Mouse (Mus musculus): ENCODE measurements around the gene Cfb.
"Not testable (repeated sequence)": the region's sequence is repeated elsewhere in the genome, so short reads cannot be mapped to it uniquely, and the experiment has no call there.

Cfb gene

DNA sequence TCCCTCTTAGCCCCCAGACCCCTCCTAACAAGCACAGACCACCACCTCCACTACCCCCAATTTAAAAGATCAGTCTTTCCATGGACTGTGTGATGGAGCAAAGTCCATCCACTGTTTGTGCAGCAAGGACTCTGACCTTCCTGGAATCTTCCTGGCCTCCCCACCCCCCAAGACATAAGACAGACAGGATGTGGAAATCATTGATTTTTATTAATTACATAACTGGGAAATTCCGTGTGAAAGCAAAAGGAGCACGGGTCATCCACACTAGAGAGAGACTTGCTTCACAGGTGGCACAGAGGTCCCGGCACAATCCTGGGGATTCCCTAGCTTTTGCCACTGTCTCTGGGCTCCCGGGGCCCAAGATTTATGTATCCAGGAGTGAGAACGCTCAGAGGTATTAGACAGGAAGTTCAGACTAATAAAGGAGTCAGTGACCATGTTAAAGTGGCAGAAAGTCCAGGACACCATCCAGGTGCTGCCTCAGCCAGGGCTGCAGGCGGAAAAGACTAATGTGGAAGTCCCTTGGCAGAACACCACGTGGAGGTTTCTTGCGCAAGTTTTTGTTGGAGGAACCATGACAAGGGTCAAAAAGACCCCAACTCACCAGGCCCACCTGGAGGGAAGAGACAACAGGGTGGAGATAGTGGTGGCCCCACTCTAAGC is at the start of gene Cfb:
Cfb (minus strand) TSS at position 103 of the 666 bp plus-strand sequence.
- DNase-seq (ENCODE audit: low read depth, low spot score): no peak

- DNase-seq (ENCODE audit: low read depth, low spot score): peak; percentile 33
These were observed 49.6 kb upstream of the Cfb start for GRCm38 (mm10) chr17:34911945-34912351.

GRCm38 (mm10) chr17:34910982-34911381 is 48.7 kb upstream of the Cfb start:
- DNase-seq (ENCODE audit: low read depth, low spot score): no peak

DNA sequence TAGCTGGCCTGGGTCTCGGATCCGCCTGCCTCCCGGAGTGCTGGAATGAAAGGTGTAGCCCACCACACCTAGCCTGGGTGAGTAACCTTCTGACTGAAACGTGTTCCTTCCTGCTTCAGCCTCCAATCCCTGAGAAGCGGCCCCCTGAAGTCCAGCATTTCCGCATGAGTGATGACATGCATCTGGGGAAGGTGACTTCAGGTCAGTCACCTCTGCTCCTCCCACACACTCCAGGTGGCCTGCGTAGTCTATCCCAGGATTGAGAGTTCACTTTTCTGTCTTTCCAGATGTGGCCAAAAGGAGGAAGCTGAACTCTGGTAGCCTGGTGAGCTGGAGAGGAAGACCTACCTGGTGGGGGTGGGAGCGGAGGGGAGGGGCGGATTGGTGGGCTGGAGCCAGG is 40.6 kb upstream of the Cfb start:
- DNase-seq (ENCODE audit: low read depth, low spot score): no peak

- not testable (repeated sequence) for DNase-seq (ENCODE audit: low read depth, low spot score)
These were observed 39.6 kb upstream of the Cfb start for GRCm38 (mm10) chr17:34901948-34902347.

DNA sequence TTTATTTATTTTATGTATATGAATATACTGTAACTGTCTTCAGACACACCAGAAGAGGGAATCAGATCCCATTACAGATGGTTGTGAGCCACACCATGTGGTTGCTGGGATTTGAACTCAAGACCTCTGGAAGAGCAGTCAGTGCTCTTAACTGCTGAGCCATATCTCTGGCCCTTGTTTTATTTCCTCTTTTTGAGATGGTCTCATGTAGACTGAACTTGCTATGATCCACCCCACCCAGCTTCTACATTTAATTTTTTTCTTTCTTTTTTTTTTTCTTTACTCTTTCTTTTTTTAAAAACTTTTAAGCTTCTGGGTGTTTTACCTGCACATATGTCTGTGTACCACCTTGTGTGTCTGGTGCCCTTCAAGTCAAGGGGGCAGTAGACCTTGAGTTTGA is 38.5 kb upstream of the Cfb start:
- not testable (repeated sequence) for DNase-seq (ENCODE audit: low read depth, low spot score)

DNA sequence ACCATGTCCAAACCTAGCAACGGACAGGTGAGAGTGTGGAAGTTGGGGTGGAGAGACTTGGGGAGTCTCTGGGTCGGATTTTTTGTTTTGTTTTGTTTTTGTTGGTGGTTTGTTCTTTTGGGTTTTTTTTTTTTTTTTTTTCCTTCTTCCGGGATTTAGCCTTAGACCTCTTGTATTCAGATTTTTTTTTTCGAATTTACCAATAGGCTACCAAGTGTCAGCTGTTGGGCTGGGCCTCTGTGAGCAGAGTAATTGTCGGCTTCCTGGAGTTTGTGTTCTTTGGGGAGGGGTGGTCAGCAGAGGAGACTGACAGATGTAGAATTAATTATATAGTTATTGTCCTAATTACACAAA is 37.5 kb upstream of the Cfb start:
- no peak for DNase-seq (ENCODE audit: low read depth, low spot score)

DNA sequence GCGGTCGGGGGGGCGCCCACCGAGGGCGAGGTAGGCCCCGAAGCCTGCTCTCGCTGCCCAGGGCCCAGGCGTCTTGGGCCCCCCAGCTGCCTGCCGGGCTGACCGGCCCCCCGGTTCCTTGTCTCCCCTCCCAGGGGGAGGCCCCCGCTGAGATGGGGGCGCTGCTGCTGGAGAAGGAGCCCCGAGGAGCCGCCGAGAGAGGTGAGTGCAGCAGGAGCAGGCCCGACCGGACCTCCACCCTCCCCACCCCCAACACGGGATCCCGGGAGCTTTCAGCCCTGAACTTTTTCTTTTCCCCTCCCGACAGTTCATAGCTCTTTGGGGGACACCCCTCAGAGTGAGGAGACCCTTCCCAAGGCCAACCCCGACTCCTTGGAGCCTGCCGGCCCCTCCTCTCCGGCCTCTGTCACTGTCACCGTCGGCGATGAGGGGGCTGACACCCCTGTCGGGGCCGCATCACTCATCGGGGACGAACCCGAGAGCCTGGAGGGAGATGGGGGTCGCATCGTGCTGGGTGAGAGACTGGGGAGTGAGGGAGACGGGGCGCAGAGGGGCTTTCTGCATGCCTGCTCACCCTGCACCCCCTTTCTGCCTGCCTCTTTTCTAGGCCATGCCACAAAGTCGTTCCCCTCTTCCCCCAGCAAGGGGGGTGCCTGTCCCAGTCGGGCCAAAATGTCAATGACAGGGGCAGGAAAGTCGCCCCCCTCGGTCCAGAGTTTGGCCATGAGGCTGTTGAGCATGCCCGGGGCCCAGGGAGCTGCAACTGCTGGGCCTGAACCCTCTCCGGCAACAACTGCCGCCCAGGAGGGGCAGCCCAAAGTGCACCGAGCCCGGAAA is 37.0 kb upstream of the Cfb start:
- no peak for DNase-seq (ENCODE audit: low read depth, low spot score)

DNA sequence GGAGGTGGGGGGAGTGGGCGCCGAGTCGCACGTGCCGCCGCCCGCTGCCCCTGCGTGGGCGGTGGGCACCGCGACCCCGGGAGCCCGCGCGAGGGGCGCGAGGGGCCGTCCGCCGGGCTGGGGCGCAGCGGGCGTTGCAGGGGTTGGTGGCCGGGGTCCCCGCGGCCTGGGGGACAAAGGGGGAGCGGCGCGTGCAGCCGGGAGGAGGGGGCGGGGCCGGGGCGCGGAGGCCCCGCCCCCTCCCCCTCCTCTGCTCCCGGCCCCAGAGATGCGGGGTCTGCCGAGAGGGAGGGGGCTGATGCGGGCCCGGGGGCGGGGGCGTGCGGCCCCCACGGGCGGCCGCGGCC is 36.4 kb upstream of the Cfb start:
- DNase-seq (ENCODE audit: low read depth, low spot score): no peak

- DNase-seq (ENCODE audit: low read depth, low spot score): peak; percentile 48
These were observed 35.9 kb upstream of the Cfb start, which contains the start of the genes C2 and Ehmt2 for GRCm38 (mm10) chr17:34898160-34898586. Gene C2, minus strand, starts transcription at chr17:34898265. Gene Ehmt2, plus strand, starts transcription at chr17:34898469.

GRCm38 (mm10) chr17:34897373-34898159 is 35.2 kb upstream of the Cfb start:
- peak; percentile 81 for DNase-seq (ENCODE audit: low read depth, low spot score)

DNA sequence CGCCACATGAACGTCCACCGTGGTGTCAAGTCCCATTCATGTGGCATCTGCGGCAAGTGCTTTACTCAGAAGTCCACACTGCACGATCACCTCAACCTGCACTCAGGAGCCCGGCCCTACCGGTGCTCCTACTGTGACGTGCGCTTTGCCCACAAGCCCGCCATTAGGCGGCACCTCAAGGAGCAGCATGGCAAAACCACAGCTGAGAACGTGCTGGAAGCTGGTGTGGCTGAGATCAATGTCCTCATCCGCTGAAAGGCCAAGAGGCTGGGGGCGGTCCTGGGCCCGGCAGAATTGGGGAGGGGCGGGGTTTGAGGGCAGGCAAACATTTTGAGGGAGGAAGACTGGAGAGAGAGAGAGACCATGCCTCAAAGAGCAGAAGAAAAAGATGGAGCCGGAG is 34.0 kb upstream of the Cfb start:
- DNase-seq (ENCODE audit: low read depth, low spot score): no peak

- no peak for DNase-seq (ENCODE audit: low read depth, low spot score)
These were observed 33.4 kb upstream of the Cfb start for GRCm38 (mm10) chr17:34895724-34896123.

GRCm38 (mm10) chr17:34894801-34895530 is 32.6 kb upstream of the Cfb start:
- DNase-seq (ENCODE audit: low read depth, low spot score): no peak

GRCm38 (mm10) chr17:34894074-34894597 is 31.8 kb upstream of the Cfb start:
- DNase-seq (ENCODE audit: low read depth, low spot score): peak; percentile 93

DNA sequence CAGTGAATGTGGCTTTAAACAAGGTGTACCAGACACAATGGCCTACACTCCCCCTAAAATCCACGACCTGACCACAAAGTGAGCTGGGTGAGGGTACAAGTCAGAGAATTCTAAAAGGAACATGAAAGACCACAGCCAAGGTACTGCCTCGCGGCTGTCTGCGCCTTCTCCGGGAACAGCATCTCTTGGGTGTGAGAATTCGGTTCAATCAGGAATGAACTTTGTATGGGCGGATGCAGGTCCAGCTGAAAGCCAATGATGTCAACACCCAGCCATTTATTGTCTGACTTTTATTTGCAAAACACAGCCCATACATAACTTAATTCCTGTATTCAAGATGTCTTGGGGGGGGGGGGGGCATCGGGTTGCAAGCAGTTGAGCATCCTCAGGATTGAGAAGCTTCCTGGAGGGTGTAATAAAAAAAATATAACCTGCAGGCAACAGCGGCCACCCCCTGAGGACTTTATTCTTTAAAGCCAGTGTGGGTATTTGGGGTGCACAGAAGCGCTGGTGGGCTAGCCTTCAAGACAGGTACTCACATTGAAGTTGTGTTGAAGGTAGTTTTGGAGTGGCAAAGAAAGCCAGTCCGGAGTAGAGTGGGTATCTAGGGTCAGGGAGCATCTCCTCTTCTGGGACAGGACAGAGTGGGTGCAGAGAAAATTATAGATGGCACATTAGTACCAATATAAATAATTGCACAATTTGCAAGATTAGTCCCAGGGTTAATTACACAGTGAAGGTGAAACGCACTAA is 30.9 kb upstream of the Cfb start:
- no peak for DNase-seq (ENCODE audit: low read depth, low spot score)

GRCm38 (mm10) chr17:34891377-34891776 is 29.1 kb upstream of the Cfb start:
- DNase-seq (ENCODE audit: low read depth, low spot score): no peak

DNA sequence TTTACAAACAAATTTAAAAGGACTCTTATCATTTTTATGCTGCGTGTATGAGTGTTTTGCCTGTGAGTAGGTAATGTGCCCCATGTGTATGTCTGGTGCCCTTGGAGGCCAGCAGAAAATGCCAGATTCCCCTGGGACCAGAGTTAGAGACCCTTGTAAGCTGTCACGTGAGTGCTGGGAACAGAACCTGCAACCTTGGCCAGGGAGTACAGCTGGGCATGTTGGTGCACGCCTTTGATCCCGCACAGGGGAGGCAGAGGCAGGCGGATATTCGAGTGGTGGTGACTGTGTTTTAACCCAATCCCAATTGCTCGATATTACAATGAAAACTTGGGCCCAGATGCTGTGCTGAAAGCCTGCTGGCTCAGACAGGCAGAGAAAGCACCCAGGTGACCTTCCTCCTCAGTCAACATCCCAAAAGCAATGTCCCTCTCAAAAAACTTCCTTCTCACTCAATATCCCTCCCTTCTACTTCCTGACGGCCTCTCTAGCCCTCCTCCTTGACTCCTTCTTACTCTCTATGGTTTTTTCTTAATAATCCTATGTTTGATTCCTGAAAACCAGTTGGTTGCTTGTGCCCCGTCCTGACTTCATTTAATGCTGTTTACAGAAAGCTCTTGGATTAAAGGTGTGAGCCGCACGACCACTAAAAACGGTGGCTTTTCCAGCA is 27.9 kb upstream of the Cfb start:
- no peak for DNase-seq (ENCODE audit: low read depth, low spot score)

- no peak for DNase-seq (ENCODE audit: low read depth, low spot score)
These were observed 25.6 kb upstream of the Cfb start for GRCm38 (mm10) chr17:34887942-34888341.

GRCm38 (mm10) chr17:34885615-34886014 is 23.3 kb upstream of the Cfb start:
- no peak for DNase-seq (ENCODE audit: low read depth, low spot score)
